Mouse (Mus musculus): Measurements from ENCODE around the gene Mia2.
A peak's percentile ranks its signal among the peaks of the same experiment; 100 is the strongest.

Gene Mia2

DNA sequence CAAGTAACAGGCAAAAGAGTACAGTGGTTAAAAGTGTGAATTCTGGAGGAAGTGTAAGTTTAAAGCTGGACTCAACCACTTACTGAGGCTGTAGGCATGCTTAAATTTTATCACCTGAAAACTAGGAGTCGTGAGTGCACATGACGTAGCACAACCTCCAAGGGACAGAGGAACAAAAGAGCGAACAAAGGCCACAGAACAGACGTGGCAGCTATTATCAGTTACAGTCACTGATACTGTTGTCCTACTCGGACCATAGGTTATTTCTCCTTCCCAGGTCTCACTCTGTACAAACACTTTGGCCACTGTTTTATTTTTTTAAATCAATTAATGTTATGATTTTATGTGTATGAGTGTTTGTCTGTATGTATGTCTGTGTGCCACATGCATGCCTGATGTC lies 9.2 kb downstream of the Mia2 start:
- no peak for DNase-seq (ENCODE audit: low spot score)

- DNase-seq (ENCODE audit: low spot score), result no peak
Measured at GRCm38 (mm10) chr12:59105914-59106313, 10.3 kb downstream of the Mia2 start.

GRCm38 (mm10) chr12:59106491-59106890 lies 10.9 kb downstream of the Mia2 start:
- no peak for DNase-seq (ENCODE audit: low spot score)

DNA sequence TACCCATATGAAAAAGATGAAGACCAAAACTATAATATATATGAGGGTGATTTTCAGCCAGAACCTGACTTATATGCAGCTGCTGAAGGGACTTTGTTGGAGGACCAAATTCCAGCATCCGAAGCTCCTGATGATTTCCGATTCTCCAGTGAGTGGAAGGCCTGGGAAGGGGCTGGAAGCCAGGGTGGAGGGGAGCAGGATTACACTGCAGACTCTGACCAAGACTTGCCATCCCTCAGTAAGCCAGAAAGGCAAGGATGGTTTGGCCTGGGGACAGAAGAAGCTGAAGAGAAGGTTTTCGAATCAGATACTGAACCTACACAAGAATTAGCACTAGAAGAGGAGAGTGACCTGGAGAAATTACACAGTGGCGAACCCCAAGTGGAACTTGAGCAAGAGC lies 12.3 kb downstream of the Mia2 start:
- DNase-seq (ENCODE audit: low spot score), result no peak

GRCm38 (mm10) chr12:59117184-59117583 lies 21.6 kb downstream of the Mia2 start:
- no peak for DNase-seq (ENCODE audit: low spot score)

DNA sequence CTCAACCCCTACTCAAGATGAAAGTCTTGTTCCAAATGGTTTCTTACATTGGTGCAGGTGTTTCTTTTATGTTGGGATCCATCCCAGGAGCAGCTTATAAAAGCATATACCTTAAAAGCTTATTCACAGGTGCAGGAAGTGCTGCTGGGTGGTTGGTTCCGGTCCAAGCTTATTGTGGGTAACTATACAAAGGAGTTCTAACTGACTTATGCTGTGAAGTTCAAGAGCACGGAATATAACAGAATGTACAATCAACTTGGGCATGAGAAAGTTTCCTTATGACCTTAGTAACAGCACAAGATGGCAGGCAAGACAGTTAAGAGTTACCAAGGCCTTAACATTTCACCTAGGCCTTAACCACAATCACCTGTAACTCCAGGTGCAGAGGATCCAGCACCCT lies 29.8 kb downstream of the Mia2 start:
- no peak for DNase-seq (ENCODE audit: low spot score)

- DNase-seq (ENCODE audit: low spot score), result no peak
Measured at GRCm38 (mm10) chr12:59128501-59128900, 32.9 kb downstream of the Mia2 start.

GRCm38 (mm10) chr12:59129038-59129437 lies 33.4 kb downstream of the Mia2 start:
- no peak for DNase-seq (ENCODE audit: low spot score)

DNA sequence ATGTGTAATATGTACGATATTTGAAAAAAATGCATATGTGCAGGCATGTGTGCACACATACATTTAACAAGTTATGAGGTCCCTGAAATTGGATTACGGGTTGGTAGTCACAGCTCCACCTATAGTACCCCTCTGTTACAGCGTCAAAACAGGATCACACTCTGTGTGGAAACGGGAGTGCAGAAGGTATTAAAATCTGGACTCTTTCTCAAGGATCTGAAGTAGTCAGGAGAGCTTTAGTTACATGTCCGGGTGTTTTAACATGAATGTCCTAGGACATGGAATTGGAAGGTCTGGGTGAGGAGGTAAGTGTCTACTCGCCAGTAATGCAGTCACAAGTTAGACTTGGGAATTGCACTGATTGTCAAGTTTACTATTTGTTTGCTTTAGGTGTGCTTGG lies 34.0 kb downstream of the Mia2 start:
- peak; percentile 68 for DNase-seq (ENCODE audit: low spot score)

DNA sequence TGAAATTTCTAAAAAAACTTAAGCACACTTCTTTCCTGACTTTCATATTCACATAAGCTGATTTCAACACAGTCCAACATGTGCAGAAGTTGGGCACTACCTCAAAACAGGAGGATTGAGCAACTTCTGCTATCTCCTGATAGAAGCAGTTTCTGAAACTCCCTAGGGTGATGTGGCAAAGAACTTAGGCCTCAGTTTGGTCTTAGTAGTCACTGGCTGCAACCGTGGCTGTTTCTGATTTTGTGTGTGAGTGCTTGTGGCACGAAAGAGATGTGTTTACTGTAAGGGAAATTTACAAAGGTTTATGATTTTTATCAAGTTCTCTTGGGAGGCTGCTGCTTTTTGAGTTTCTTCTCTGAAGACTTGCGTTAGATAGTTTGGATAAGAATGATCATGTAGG lies 34.6 kb downstream of the Mia2 start:
- DNase-seq (ENCODE audit: low spot score), result peak; percentile 16

GRCm38 (mm10) chr12:59130651-59131577 lies 35.3 kb downstream of the Mia2 start:
- DNase-seq (ENCODE audit: low spot score), result peak; percentile 90

DNA sequence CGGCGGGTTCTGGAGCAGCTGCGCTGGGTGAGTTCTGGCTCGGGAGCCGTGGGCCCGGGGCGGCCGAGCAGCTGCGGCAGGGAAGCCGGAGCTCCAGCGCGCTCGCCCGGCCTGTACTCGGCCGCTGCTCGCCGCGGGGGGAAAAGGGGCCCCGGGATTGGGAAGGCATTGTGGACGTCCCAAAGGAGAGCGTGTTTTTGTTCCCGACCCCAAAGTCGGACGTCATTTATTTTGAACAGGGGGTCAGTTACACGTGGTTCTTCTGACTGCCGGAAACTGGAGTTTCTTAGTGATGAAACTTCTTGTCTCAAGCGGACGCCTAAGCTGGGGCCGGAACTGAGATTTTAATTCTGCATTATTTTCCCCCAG lies 36.0 kb downstream of the Mia2 start:
- peak; percentile 73 for DNase-seq (ENCODE audit: low spot score)

- no peak for DNase-seq (ENCODE audit: low spot score)
Measured at GRCm38 (mm10) chr12:59132462-59132861, 36.9 kb downstream of the Mia2 start.

DNA sequence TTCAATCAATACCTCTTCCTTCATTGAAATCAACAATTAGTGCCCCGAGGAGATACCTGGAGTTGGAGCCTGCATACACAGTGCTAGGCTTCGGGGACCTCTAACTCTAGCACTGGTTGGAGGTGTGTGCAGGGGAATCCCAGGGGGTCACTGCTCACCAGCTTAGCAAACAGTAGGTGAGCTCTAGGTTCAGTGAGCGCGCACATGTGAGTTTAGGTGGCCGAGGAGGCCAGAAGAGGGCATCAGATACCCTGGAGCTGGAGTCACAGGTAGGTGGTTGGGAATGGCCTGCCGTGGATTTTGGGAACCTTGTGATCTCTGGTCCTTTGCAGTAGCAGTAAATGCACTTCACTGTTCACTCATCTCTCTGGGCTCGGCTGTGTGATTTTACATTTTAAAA lies 37.3 kb downstream of the Mia2 start:
- DNase-seq (ENCODE audit: low spot score), result peak; percentile 7

GRCm38 (mm10) chr12:59133437-59133999 lies 37.9 kb downstream of the Mia2 start:
- no peak for DNase-seq (ENCODE audit: low spot score)

DNA sequence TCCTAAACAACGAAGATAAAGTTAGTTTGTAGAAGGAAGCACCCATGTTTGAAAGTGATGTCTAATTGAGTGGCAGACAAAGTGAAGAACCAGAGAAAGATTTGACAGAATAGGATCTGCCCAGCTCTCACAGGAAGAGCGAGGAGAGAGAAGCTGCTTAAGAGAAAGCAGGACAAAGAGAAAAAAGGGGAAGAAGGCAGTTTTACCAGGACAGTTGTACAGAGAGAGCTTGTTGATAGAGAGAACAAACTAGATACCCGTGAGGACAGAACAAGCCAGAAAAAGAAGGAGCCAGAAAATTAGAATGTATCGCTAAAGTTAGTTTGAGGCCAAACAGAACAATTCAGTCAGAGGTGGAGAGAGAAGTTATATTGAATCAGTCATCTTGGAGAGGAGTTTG lies 39.5 kb downstream of the Mia2 start:
- no peak for DNase-seq (ENCODE audit: low spot score)

GRCm38 (mm10) chr12:59135533-59136300 lies 40.1 kb downstream of the Mia2 start:
- DNase-seq (ENCODE audit: low spot score), result no peak

DNA sequence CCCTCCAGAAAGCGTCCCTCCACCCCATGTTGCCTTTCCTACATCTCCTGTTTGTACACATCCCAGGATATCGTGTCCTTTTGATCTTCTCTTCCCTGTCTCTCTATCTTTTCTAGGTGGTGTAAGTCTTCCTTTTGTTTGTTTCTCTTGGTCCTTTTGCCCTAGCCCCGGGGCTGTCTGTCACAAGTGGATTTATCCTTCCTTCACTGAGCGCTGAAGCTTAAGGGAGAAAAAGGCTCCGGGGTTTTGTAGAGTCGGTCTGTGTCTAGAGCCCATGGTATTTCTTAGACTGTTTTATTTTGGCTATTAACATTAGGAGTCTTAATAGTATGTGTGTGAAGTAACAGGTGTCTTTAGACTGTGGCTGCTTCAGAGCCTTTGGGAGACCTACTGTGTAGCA lies 41.4 kb downstream of the Mia2 start:
- no peak for DNase-seq (ENCODE audit: low spot score)

GRCm38 (mm10) chr12:59139372-59139771 lies 43.8 kb downstream of the Mia2 start:
- DNase-seq (ENCODE audit: low spot score), result peak; percentile 5

- no peak for DNase-seq (ENCODE audit: low spot score)
Measured at GRCm38 (mm10) chr12:59145130-59145529, 49.5 kb downstream of the Mia2 start.

GRCm38 (mm10) chr12:59149691-59150090 lies 54.1 kb downstream of the Mia2 start:
- DNase-seq (ENCODE audit: low spot score), result no peak

DNA sequence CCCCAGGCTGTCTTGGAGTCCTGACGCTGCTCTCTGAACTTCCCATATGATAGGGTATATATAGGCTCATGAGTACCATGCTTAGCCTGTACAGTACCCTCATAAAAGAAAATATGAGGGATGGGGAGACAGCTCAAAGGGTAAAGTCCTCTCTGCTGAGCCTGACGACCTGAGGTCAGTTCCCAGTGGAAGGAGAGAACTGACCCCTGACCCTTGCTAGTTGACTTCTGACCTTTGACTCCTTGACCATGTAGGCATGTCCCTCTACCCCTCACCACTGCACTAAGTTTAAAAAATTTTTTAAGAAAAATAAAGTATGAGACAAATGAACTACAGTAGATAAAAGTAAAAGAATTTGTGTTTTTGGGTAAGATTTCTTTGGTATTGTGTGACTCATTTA lies 65.5 kb downstream of the Mia2 start:
- peak; percentile 24 for DNase-seq (ENCODE audit: low spot score)

DNA sequence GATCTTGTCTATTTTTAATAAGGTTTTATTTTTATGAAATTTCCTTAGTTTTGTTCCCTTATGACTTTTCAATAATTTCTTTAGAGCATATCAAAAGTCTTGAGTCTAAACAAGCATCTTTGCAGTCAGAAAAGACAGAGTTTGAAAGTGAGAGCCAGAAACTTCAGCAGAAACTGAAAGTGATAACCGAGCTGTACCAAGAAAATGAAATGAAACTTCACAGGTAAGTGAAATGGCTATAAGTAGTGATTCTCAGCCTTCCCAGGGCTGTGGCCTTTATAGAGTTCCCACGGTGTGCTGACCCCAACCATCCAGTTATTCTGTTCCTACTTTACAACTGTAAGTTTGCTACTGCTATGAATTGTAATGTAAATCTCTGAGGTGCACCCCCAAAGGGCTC lies 67.2 kb downstream of the Mia2 start:
- DNase-seq (ENCODE audit: low spot score), result no peak

All from embryo, embryonic 10 days (tissue).